Mouse (Mus musculus) spleen, adult 2 months (tissue): Measurements from ENCODE around the gene Prlh. TPM values are rescaled to one million over a fixed set of nuclear protein-coding genes. Genes with fewer than 3 reads are reported as not detected.

Experiments
- DNase-seq, 2 experiments: peaks; one replicate each; pipeline versions ENCODE4 v3.0.0 to v3.0.0-alpha.2; 2012 to 2021; ENCODE audit warnings: low spot score in 2 of 2, low read depth in 1 of 2
- H3K27ac ChIP-seq: fragments of 200-500 bp; 2 replicates; pipeline ENCODE4 v1.5.1; 2012; ENCODE audit warnings: low read length, inconsistent platforms; ENCODE audit not compliant: insufficient read depth
- H3K27me3 ChIP-seq: fragments of 200-500 bp; 2 replicates; pipeline ENCODE4 v1.6.1; 2012; ENCODE audit warnings: mild to moderate bottlenecking, moderate library complexity, low read length, inconsistent platforms; ENCODE audit not compliant: control insufficient read depth, insufficient read depth
- H3K36me3 ChIP-seq: fragments of 200-500 bp; 2 replicates; pipeline ENCODE4 v1.6.1; 2012; ENCODE audit warnings: mild to moderate bottlenecking, low read length, inconsistent platforms; ENCODE audit not compliant: control insufficient read depth, insufficient read depth
- H3K4me1 ChIP-seq: fragments of 200-500 bp; 2 replicates; pipeline ENCODE4 v1.6.1; 2011; ENCODE audit warnings: inconsistent platforms; ENCODE audit not compliant: control insufficient read depth, insufficient read depth, insufficient read length
- H3K4me3 ChIP-seq: fragments of 200-500 bp; 2 replicates; pipeline ENCODE4 v1.5.1; 2011; ENCODE audit warnings: mild to moderate bottlenecking, inconsistent platforms; ENCODE audit not compliant: insufficient read depth, insufficient read length; ENCODE audit errors: extremely low read depth
- CTCF ChIP-seq: fragments of 200-500 bp; IDR thresholded peaks from 2 replicates; pipeline ENCODE4 v1.5.1; 2011; ENCODE audit warnings: mild to moderate bottlenecking, inconsistent platforms; ENCODE audit not compliant: insufficient read depth, insufficient read length, insufficient replicate concordance; ENCODE audit errors: extremely low read depth
- POLR2A ChIP-seq: fragments of 200-500 bp; IDR thresholded peaks from 2 replicates; pipeline ENCODE4 v1.6.1; 2011; ENCODE audit warnings: low read depth, low read length, inconsistent platforms
- WGBS: fragments of 180-500 bp; shearing (Covaris S2); methylation state at CpG from one replicate; pipeline ENCODE4 v1.1.7; 2018; 5-methylcytosine and 5-hydroxymethylcytosine counted together
- polyA plus RNA-seq: library from polyadenylated mRNA; depleted of rRNA; stranded (reverse); fragments of >200 nt; gene quantifications from 2 replicates; pipeline ENCODE4 v1.2.3, GENCODE M21; 2012; rRNA removed

Gene Prlh
- polyA plus RNA-seq = not detected in 2 replicates

GRCm38 (mm10) chr1:90952808-90953207, at the start of gene Prlh:
Gene Prlh (plus strand): TSS chr1:90953108.
- WGBS = 89% methylated on average over 8 of the region's 8 CpGs
- no peak within 1 kb of the TSS for H3K4me3 ChIP-seq

GRCm38 (mm10) chr1:90903211-90903945, 49.5 kb upstream of the Prlh start:
- H3K4me1 ChIP-seq = no peaks in the 10 kb centered on the region
- no peak overlapping the region for H3K27ac ChIP-seq
- no peak for DNase-seq
- no peaks in the 10 kb centered on the region for H3K36me3 ChIP-seq
- no peak overlapping the region for H3K4me3 ChIP-seq
- WGBS = 72% methylated on average over 3 of the region's 3 CpGs
- H3K27me3 ChIP-seq = no peaks in the 10 kb centered on the region
- TF ChIP-seq CTCF (no peak), POLR2A (no peak)

More at GRCm38 (mm10) chr1:90952808-90953207, at the start of gene Prlh:
- H3K36me3 ChIP-seq = no peaks in the 10 kb centered on the region
- H3K27ac ChIP-seq = no peak within 1 kb of the TSS
- no peak for DNase-seq
- no peak for TF ChIP-seq POLR2A
- no peak for TF ChIP-seq CTCF
- no peaks in the 10 kb centered on the region for H3K4me1 ChIP-seq
- H3K27me3 ChIP-seq = no peaks in the 10 kb centered on the region

GRCm38 (mm10) chr1:90903971-90904458, 48.9 kb upstream of the Prlh start:
- WGBS = 80% methylated on average over 8 of the region's 8 CpGs
- DNase-seq = no peak
- Histone ChIP-seq H3K4me1 (no peaks in the 10 kb centered on the region), H3K27ac (no peak overlapping the region), H3K4me3 (no peak overlapping the region), H3K36me3 (no peaks in the 10 kb centered on the region), H3K27me3 (no peaks in the 10 kb centered on the region)
- TF ChIP-seq POLR2A (no peak), CTCF (no peak)

- no peak for DNase-seq
- no peak for TF ChIP-seq POLR2A
- TF ChIP-seq CTCF = no peak
- H3K4me1 ChIP-seq = no peaks in the 10 kb centered on the region
- no peaks in the 10 kb centered on the region for H3K36me3 ChIP-seq
- H3K4me3 ChIP-seq = no peak overlapping the region
- H3K27ac ChIP-seq = no peak overlapping the region
- 84% methylated on average over 7 of the region's 7 CpGs for WGBS
- no peaks in the 10 kb centered on the region for H3K27me3 ChIP-seq
These were observed 48.0 kb upstream of the Prlh start for GRCm38 (mm10) chr1:90904729-90905404.

- TF ChIP-seq CTCF (peak; percentile 50; the same call in 1 of the 2 replicates), POLR2A (no peak)
- no peak for DNase-seq
- 18% methylated on average over 2 of the region's 2 CpGs for WGBS
- H3K36me3 ChIP-seq = no peaks in the 10 kb centered on the region
- H3K4me3 ChIP-seq = no peak overlapping the region
- H3K27ac ChIP-seq = no peak overlapping the region
- H3K4me1 ChIP-seq = no peaks in the 10 kb centered on the region
- no peaks in the 10 kb centered on the region for H3K27me3 ChIP-seq
These were observed 46.6 kb upstream of the Prlh start for GRCm38 (mm10) chr1:90906357-90906756.

- DNase-seq = no peak
- H3K27ac ChIP-seq = no peak overlapping the region
- no peak for TF ChIP-seq CTCF
- no peak for TF ChIP-seq POLR2A
- no peak overlapping the region for H3K4me3 ChIP-seq
- no peaks in the 10 kb centered on the region for H3K36me3 ChIP-seq
- H3K27me3 ChIP-seq = no peaks in the 10 kb centered on the region
- no peaks in the 10 kb centered on the region for H3K4me1 ChIP-seq
These were observed 43.7 kb upstream of the Prlh start for GRCm38 (mm10) chr1:90909161-90909560.
